Mouse (Mus musculus) left cerebral cortex, adult 2 months (tissue): ENCODE measurements around the gene Asic5. TPM values are rescaled to one million over a fixed set of nuclear protein-coding genes. Genes with fewer than 3 reads are reported as not detected.
A peak's percentile ranks its signal among the peaks of the same experiment; 100 is the strongest.

ENCODE experiments used
- DNase-seq, 2 experiments: peaks; one replicate each; pipeline ENCODE4 v3.0.0; 2021 to 2022; ENCODE audit warnings: low spot score in 2 of 2, mixed read lengths in 1 of 2; ENCODE audit errors: extremely low spot score in 1 of 2
- H3K27ac ChIP-seq: fragments of 200-600 bp; 2 replicates; pipeline ENCODE4 v1.8.1; 2022
- H3K4me3 ChIP-seq: fragments of 200-600 bp; 2 replicates; pipeline ENCODE4 v1.8.1; 2022
- CTCF ChIP-seq: fragments of 200-600 bp; IDR thresholded peaks from 2 replicates; pipeline ENCODE4 v1.8.1; 2022; ENCODE audit warnings: antibody characterized with exemption, mild to moderate bottlenecking, moderate library complexity
- intact Hi-C: fragments of 180-260 bp; cut with DNase I; formaldehyde crosslinking; loops from one replicate; pipeline ENCODE4 v1.15.1; 2025
- total RNA-seq, 2 experiments: library from RNA; stranded (reverse); gene quantifications; 2 replicates each; pipeline ENCODE4 v1.2.3; 2021

The Asic5 gene
- total RNA-seq, 2 experiments from 2014 or later, result not detected

DNA sequence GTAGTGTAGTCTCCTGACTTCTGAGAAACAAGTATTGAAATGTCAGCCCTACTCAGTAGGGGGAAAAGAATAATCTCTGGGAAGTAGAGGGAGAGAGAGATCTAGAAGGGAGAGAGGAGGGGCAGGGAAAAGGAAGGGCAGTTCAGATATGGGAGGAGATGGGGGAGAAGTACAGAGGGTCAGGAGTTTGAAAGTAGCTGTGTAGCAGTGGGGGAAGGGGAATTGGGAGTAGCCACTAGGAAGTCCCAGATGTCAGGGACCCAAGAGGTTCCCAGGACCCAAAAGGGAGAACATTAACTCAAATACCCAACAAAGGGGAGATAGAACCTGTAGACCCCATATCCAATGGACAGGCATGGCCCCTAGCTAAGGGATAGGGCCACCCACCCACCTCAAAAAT lies 6.0 kb upstream of the Asic5 start, which contains the start of gene Tdo2:
Gene Tdo2 (minus strand): TSS at position 101 of the 400 bp plus-strand sequence.
- no peak within 1 kb of the TSS for H3K4me3 ChIP-seq
- no peak for TF ChIP-seq CTCF
- intact Hi-C loops, result no loop called here
- no peak for DNase-seq
- H3K27ac ChIP-seq, result no peak within 1 kb of the TSS

DNA sequence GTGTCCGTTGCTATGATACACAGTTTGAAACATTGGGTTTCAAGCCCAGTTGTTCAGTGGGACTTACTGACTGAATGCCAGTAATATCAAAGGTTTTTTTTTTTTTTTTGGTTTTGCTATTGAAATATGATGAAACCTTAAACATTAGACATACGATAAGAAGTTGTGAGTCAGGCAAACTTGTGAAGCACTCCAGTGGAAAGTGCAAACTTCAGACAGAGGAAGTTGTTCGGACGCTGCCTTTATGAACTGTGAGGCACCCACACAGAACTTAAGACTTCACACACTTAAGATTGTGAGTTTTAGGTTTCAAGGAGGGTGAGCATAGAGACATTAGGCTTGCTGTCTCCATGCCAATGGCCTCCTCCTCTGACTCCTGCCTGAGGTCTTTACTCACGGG lies 514 bp upstream of the Asic5 start:
- TF ChIP-seq CTCF, result no peak
- intact Hi-C loops, result no loop called here
- H3K27ac ChIP-seq, result no peak overlapping the region
- no peak overlapping the region for H3K4me3 ChIP-seq
- DNase-seq, result no peak

- no peak overlapping the region for H3K27ac ChIP-seq
- H3K4me3 ChIP-seq, result no peak overlapping the region
- no peak for DNase-seq
- intact Hi-C loops, result no loop called here
- TF ChIP-seq CTCF, result no peak
These were observed 1.2 kb downstream of the Asic5 start for GRCm38 (mm10) chr3:81983120-81983895.

GRCm38 (mm10) chr3:81985100-81985499 lies 3.0 kb downstream of the Asic5 start:
- DNase-seq, result no peak
- no peak for TF ChIP-seq CTCF
- Histone ChIP-seq H3K4me3 (no peak overlapping the region), H3K27ac (no peak overlapping the region)
- intact Hi-C loops, result no loop called here

- no peak overlapping the region for H3K4me3 ChIP-seq
- DNase-seq, result no peak
- intact Hi-C loops, result no loop called here
- H3K27ac ChIP-seq, result no peak overlapping the region
- TF ChIP-seq CTCF, result no peak
These were observed 4.0 kb downstream of the Asic5 start for GRCm38 (mm10) chr3:81986103-81986502.

GRCm38 (mm10) chr3:81987628-81988027 lies 5.5 kb downstream of the Asic5 start:
- H3K4me3 ChIP-seq, result no peak overlapping the region
- intact Hi-C loops, result no loop called here
- DNase-seq, result no peak
- H3K27ac ChIP-seq, result no peak overlapping the region
- TF ChIP-seq CTCF, result no peak

- no peak for DNase-seq
- intact Hi-C loops, result no loop called here
- no peak overlapping the region for H3K4me3 ChIP-seq
- no peak overlapping the region for H3K27ac ChIP-seq
- no peak for TF ChIP-seq CTCF
These were observed 7.6 kb downstream of the Asic5 start for GRCm38 (mm10) chr3:81989692-81990141.

- no peak overlapping the region for H3K27ac ChIP-seq
- intact Hi-C loops, result no loop called here
- no peak for DNase-seq
- TF ChIP-seq CTCF, result no peak
- H3K4me3 ChIP-seq, result no peak overlapping the region
These were observed 8.4 kb downstream of the Asic5 start for GRCm38 (mm10) chr3:81990531-81990930.

GRCm38 (mm10) chr3:81995371-81995770 lies 13.3 kb downstream of the Asic5 start:
- no peak for TF ChIP-seq CTCF
- Histone ChIP-seq H3K27ac (no peak overlapping the region), H3K4me3 (no peak overlapping the region)
- DNase-seq, result no peak
- intact Hi-C loops, result loop anchor here (5.0 kb wide), 2 partner anchors 337 to 862 kb away; no protein-coding TSS in a partner anchor

DNA sequence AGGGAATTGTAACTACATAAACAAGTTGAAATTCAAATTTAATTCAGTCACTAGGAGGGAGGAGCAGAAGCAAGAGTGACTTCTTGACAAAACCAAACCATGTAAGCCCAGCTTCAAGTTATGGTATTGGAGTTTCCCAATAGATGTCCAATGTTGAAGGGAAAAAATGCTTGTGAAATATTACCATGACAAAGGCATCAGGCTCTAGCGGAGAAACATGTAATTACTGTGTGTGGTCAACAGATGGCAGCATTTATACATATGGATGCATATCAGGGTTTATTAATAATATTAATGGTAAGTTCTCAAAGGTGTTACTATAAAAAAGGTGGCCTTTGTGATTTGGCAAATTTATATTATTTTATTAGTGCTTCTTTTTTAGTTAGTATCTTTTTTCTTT lies 13.9 kb downstream of the Asic5 start:
- H3K27ac ChIP-seq, result no peak overlapping the region
- intact Hi-C loops, result loop anchor here (2.0 to 5.0 kb wide), 3 partner anchors 336 to 861 kb away; no protein-coding TSS in a partner anchor
- peak; percentile 80 for TF ChIP-seq CTCF
- peak; percentile 14 to 31 for DNase-seq
- no peak overlapping the region for H3K4me3 ChIP-seq

GRCm38 (mm10) chr3:82007002-82007401 lies 24.9 kb downstream of the Asic5 start:
- DNase-seq, result no peak
- no peak overlapping the region for H3K27ac ChIP-seq
- H3K4me3 ChIP-seq, result no peak overlapping the region
- no peak for TF ChIP-seq CTCF
- intact Hi-C loops, result no loop called here

DNA sequence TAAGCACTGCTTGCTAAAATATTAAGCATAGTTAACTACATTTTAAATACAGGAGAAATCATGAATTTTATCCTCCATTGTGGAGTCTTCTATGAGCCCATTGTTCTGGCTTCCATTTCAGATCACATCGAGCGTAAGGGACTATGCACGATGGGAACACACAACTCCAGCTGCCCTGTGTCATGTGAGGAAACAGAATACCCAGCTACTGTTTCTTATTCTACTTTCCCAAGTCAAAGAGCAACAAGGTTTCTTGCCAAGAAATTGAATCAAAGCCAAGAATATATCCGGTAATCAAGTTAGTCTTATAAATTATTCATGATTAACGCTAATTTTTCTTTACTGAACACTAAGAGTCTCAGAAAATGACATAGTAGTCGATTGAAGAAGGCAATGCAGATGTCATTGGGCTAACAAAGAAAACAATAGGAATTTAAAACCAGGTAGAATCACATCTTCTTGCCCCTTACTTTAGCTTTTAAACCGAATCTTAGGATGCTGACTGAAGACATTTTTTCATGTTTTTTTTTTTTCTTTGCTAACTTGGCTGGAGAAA lies 32.1 kb downstream of the Asic5 start:
- Histone ChIP-seq H3K27ac (no peak overlapping the region), H3K4me3 (no peak overlapping the region)
- intact Hi-C loops, result no loop called here
- DNase-seq, result no peak
- no peak for TF ChIP-seq CTCF

DNA sequence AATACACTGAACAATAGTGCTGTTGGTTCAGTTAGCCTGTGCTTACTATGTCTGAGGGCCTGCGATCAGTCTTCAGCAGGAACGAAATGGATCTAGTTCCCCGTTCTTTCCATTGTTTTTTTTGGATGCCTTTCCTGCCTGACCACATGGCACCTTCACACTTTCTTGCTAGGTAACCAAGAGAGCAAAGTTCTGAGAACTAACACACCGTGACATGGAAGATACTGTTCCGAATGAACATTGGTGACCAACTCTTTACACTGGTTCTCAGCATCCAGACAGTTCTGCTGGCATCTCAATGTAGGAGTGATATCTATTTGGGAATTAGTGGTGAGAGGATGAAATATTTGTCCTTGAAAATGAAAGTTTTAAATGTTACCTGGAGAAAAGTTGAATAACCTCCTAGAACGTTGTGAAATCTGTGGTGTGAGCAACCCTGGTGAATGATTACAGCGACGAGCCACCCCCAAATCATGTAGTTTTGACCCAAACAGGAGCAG lies 40.4 kb downstream of the Asic5 start:
- no peak for TF ChIP-seq CTCF
- Histone ChIP-seq H3K27ac (no peak overlapping the region), H3K4me3 (no peak overlapping the region)
- no peak for DNase-seq
- intact Hi-C loops, result no loop called here
